Mouse (Mus musculus): ENCODE data around the gene Rita1.

The Rita1 gene

DNA sequence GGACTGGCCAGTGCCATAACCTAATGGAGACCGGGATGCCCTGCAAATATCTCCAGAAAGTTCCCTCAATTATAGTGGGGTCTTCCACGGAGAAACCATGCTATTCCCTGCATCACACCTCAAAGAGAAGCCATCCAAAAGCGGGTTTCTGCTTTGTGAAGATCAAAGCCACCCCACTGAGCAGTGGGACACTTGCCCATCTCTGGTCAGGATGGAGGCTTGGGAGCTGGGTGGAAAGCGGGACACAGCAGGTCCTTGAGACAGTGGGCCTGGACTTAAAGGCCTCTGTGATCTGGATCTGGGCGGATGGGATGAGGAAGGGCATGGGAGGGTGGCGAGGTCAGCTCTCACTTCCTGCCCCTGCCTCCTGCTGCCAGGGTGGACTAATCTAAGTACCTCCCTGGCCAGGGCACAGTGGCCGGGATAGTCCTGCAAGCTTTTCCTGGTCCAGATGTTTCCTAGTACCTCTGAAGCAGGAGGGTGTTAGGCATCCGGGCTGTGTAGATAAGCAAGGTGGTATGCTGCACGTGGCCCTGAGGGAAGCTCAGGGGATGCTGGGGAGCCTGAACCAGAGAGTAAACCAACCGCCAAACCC, 37.8 kb downstream of the Rita1 start:
- in situ Hi-C loops (cut with MboI, MseI): no loop called here

DNA sequence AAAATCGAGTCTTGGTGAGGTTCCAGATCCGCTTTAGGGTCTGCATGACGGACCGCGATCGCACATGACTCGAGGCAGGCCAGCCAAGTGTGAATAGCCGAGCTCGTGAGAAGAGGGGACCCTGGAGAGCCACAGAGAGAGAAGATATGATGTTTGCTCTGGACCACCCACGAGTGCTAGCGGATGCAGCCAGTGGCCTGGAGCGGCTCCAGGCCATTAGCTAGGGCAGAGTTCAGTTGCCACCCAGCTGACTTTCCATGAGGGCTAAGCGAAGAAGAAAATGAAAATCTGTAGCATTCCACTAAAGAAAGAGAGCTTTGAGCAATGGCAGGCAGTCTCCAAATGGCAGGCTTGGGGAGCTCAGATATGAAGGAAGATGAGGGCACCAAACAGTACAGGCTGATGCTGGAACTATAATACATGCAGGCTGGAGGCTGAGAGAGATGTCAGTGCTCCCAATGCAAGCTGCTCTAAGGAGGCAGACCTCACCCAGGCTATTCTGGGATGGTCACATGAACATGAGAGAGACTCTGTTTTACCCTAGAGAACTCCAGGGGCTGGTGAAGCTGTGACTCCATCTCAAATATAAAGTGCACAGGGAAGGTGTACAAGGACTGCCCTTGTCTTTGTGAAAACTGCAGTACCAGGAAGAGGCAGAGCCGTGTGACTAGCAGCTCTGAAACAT, 41.2 kb downstream of the Rita1 start:
- in situ Hi-C loops (cut with MboI, MseI): no loop called here

DNA sequence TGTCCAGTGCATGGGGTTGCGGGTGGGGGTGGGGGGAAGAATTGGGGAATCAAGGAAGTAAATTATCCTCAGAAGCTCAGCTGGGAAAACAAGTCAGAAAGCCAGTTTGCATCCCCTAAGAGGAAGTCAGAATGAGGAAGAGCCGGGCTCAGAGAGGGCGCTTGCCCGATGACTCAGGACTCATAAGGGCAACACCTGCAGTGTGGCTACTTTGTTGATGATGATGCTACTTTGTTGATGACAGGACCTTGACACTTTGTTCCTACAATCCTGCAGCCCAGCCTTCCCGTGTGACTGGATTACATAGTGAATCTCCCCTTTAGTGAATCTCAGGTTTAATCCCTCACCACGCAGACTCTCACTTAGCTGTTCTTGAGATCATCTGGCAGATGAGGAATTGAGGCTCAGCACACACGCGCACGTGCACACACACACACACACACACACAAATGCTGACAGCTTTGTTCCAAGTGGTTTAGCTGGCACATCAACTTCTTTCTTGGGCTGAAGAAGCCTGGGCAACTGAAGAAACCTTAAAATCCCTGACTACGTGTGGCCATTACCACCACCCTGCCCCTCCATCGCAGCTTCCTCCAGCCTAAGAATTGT, 42.0 kb downstream of the Rita1 start:
- in situ Hi-C loops (cut with MboI, MseI): no loop called here

DNA sequence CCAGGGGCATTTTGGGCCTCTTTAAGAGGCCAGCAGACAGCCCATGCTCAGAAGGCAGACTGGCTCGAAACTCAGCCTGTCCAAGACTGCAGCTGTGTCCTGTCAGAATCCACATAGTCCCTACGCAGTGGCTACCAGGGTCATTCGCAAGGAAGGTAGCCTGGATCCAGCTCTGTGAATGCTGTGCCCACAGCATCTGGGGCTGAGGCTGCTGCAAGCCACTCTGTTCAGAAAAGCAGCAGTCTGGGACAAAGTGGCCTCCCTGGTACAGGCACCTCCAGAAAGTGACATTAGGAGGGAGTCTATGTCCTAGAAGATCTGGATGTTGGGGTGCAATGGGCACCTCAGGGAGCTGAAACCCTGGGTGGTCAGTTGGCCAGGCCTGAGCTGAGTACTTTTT, 42.6 kb downstream of the Rita1 start:
- in situ Hi-C loops (cut with MboI, MseI): no loop called here

DNA sequence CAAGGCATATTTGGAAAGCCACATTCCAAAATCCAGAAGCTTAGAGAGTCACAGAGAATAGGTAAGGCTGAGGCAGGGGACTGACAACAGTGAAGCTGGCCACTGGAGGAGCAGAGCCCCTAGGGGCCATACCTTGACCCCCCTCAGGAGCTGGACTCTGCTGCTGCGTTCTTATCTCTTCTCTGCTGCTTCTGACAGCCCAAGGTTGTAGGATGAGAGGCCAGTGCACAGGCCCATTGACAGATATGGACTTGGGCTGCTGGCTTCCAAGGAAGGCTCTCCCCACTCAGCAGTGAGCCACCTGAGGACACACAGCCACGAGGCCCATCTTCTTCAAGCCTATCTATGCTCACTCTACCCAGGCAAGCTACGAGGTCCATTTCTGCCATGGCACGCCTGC, 43.4 kb downstream of the Rita1 start:
- in situ Hi-C loops (cut with MboI, MseI): no loop called here

DNA sequence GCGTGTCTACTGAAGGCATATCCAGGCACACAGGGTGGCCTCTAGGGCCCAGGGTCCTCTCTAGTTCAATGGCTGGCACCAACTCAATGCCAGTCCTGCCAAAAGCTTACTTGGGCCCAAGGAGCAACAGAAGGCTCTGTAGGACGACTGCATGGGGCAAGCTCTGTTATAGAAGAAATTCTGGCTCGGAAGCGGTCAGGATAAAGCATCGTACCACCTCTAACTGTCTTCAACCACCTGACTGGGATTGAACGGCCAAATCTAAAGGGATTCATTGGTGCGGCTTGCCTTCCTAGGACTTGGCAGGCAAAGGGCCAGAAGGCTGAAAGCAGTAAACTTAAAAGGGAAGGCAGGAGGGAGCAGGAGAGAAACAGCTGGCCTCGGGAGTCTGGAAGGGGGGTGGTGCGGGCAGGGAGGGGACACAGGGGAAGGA, 44.0 kb downstream of the Rita1 start:
- in situ Hi-C loops (cut with MboI, MseI): no loop called here

DNA sequence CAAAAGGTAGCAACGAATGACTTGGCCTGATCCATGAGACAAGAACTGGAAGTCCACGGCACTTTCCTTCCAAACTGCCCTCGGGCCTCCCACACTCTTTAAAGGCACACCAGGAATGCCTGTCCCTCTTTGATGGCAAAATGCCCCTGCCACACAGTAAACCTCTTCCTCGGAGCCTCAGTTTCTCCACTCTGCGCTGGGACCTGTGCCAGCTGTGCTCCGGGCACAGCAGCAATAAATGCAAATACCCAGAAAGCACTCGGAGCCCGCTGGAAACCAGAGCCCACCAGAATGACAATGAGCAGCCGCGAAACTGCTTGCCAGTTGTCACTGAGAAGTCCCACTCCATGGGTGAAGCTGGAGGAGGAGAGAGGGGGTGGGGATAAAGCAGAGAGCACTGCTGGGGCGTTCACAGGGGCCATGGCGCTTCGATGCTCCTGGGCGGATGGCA, 44.6 kb downstream of the Rita1 start:
- in situ Hi-C loops (cut with MboI, MseI): no loop called here

DNA sequence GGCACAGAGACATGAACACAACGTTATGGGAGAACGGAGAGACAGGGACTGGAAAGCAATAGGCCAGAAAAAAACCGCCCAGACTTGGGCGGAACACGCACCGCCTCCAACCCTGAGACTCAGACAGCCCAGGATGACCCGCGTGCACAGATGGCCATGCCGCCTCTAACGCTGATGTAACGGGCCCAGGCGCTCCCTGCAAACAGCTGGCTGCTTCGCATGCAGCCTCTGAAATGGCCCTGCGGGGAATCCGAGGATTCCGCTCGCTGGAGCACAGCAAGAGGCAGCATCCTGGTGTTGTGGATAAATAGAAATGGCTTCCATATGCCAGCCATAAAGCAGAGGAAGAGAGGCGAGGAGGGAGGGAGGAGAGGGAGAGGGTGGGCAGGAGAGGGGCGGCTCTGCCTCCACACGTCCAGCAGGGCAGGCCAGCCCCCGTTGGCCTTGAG, 45.1 kb downstream of the Rita1 start:
- in situ Hi-C loops (cut with MboI, MseI): no loop called here

DNA sequence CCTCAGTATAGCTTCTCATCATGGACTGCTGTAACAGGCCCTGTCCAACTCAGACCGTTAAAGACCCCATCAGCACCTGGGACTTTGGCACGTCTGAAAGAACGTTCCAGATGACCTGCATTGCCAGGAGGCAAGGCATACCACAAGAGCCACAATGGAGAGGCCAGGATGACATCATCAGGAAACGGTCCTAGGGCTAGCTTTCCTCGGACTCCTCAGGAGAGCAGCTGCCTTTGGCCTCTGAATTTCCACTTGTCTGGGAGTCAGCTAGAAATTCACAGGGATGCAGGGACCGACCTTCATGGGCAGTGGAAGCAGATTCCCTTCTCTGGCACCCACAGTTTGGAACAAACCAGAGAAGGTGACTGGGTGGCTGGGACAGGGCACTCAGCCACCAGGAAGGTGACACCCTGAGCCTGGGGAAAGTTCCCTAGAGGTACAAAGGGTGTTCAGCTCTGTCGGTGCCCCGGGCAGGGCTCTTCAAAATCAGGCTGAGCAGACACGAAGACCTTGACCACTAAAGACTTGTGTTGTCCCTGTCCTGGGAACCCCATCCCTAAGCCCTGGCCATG, 45.6 kb downstream of the Rita1 start:
- in situ Hi-C loops (cut with MboI, MseI): no loop called here

DNA sequence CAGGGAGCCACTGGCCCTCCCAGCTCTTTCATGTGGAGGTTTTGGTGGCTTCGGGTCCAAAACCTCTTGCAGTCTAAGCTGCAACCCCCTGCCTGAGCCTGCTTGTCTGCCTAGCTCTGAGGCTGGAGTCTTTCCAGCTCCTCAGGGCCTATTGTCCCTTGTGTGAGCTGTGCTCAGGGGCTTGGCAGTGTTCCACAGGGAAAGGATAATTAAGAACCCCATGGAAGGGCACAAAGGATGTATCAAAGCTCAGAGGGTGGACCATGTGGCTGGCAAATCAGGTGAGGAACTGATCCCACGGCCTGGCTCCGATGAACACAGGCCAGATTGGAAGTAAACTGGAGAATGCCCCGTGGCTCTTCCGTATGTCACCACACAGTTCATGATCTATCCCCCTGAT, 46.3 kb downstream of the Rita1 start:
- in situ Hi-C loops (cut with MboI, MseI): no loop called here

DNA sequence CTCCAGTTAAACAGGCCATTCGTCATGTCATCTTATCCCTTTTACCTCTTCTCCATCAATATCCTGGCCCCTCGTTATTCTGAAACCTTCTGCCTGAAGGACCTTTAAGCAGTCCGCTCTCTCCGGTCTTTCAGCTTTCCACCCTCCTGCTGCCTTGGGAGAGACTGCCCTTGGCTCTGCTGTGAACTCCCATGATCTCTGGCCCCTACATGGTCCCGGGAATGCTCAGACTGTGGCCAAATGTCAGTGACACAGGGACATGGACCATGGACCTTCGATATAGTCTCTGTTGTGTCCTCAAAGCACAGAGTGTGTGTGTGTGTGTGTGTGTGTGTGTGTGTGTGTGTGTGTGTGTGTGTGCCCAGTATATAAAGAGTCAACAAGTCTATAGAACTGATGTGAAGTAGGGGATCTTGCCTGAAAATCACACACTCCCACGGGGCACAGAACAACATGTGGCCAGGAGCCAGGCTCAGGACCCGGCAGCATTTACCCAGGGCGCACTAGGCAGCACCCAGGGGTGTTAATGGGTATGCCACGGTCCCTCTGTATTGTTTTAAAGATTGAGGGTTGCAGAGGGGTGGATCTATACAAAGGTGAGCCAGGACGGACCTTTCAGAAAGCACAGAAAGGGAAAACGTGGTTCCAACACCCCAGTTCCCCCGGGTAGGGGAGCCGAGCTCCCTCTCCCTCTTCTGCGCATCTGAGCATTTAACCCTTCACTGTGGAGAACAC, 47.1 kb downstream of the Rita1 start:
- in situ Hi-C loops (cut with MboI, MseI): no loop called here

DNA sequence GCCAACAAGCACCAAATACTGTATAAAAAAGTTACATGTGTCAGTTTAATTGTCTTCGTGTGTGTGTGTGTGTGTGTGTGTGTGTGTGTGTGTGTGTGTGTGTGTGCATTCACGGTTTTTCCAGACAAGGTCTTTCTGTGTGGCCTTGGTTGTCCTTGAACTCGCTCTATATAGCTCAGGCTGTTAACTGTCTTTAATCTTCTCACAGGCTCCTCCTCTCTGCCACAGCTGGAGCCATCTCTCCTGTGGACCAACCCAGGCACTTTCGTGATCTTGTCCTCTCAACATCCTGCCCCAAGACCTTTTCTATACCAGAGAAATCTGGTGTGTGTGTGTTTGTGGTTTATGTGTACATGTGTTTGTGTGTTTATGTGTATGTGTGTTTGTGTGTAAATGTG, 48.5 kb downstream of the Rita1 start:
- in situ Hi-C loops (cut with MboI, MseI): no loop called here

DNA sequence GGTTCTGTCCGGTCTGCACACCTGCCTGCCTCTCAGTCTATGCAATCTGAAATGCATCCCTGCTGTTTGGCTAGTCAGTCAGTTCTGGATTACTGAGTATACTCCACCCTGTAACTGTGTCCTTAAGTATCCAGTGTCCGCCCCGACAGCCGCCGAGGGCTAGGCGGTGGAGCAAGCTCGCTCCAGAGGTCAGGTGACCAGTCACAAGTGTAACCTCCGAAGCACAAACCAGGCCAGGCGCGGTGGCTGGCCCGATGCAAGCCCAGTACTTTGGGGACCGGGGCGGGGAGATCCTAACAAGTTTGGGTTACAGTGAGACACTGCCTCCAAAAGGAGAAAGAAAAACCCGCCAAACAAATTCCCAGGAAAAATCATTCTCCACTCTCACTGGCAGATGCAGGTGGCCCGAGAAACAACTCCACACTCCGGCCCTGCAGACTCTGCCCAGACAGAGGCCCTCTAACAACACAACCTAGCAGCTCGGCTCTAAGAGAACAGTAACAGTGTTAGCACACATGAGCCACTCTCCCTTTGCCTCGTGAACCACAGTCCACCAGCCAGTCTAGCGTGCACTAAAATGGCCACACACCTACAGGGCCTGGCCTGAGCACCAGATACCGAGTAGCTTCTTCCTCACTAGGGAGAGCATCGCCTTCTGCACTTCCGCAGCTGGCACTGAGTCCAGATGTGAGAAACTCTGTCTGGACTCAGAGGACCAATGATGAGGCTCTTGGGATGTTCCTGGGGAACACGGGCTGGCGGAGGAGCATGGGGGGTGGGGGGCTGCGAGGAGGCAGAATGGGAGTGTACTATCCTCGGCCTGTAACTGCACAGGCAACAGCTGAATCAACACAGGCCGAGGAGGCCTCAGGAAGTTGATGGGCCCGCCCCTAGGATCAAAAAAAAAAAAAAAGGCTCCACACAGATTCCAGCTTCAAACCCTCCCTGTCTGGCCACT, 49.2 kb downstream of the Rita1 start:
- in situ Hi-C loops (cut with MboI, MseI): no loop called here

DNA sequence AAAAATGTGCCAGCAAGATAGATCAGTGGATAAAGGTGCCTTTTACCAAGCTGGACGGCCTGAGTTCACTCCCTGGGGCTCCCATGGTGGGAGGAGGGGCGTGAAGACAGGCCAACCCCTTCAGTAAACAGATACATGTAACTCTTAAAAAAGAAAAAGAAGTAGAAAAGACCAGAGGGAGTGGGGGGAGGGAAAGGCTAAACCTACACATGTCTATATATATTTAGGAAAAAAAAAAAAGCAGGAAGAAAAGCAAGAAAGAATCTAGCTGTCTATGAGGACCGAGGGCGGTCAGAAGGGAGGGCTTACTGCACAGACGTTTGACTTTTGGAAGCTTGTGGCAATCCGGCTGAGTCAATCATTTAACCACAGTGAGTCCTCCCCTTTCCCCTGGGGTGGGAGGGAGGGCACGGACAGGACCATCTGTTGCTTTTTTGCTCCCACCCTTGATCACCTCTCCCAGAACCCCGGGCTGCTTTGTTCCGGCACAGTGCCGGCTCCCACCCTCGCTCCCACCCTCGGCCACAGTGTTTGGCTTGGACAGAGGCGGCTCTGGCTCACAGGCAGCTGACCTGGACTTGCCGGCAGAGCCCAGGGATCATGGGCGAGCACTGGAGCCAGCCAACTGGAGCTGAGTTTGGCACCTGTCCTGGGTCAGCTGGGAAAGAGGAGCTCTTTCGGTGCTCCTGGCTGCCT, 51.6 kb downstream of the Rita1 start:
- in situ Hi-C loops (cut with MboI, MseI): no loop called here

DNA sequence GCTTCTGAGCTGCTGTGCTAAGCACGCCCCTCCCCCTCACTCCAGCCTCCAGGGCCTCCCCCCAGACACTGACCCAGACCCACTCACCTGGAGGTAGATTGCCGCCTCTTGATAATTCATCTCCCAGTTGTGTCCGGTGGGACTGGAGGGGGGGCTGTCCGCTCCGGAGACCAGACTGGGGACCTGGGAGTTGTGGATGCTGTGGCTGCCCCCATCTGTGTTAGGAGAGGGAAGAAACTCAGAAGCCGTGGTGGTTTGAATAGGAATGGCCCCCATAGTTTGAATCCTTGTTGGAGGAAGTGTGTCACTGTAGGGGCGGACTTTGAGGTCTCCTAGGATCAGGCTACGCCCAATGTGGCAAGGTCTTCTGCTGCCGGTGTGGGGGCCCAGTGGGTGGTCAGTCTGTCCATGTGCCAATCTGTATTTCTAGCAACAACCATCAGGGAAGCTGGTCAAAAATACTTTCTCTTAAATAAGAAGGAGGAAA, 52.2 kb downstream of the Rita1 start:
- in situ Hi-C loops (cut with MboI, MseI): no loop called here

DNA sequence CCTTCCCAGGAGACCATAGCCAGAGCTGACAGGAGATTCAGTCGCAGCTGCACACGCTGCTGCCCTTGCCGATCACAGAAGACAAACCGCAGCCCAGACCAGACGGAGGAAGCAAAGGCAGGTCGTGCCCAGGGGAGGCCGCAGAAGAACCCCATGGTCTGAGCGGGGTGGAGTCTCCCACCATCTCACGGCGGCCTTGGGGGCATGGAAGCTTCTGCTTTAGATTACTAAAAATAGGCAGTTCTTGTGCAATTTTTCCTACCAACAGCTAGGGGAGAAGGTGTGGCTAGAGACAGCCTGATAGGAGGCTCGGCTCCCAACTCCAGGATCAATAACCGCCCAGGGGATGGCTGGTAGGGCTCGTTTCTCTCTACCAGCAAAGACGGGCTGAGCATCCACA, 53.6 kb downstream of the Rita1 start:
- in situ Hi-C loops (cut with MboI, MseI): no loop called here

DNA sequence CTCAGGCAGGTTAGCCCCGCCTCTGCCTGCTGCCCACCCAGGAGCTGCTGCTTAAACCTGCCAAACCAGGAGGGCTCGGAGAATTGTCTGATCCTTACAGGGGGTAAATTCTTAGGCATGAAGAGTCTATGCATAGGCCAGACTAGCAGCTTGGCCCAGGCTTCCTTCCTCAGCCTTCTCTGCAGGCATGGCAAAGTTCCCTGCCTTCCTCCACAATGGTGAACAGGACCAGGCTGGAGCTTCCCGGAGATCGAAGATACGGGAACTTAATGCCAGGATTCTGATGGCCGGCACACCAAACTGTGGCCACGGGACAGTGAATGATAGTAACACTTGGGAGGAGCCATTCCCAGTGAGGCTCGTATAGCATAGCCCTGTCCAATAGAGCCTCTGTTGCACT, 54.3 kb downstream of the Rita1 start:
- in situ Hi-C loops (cut with MboI, MseI): no loop called here

DNA sequence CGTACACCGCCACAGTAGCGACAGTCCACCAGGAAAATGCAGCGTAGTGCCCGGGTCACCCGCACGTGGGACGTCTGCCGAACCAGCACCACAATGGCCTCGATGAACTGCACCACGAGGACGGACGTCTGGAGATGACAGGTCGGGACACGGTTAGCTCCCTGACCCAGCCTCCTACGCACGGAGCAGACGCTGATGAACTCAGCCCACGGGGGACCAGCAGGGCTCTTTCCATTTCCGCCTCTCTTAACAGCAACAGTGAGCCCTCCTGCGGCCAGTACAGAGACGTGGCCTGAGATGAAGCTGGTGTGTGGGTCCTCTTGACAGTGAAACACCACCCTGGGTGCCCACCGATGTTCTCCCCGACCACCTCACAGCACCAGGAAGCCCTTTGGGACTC, 56.5 kb downstream of the Rita1 start:
- in situ Hi-C loops (cut with MboI, MseI): no loop called here

DNA sequence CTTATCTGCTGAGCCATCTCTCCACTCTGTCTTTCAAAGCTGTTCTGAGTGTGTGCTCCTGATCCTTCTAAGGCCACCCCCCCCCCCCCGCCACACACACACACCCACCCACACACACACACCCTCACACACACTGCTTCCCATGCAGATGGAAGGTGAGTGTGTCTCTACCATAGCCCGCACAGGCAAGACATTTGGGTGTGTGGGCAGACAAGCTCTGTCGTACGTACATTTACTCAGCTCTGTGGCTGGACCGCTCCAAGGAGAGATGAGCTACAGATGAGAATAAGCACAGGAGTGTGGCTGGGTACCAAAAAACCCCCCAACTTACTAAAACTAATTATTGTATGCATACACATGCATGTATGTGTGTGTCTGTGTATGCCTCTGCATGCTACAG, 61.7 kb downstream of the Rita1 start:
- in situ Hi-C loops (cut with MboI, MseI): no loop called here

DNA sequence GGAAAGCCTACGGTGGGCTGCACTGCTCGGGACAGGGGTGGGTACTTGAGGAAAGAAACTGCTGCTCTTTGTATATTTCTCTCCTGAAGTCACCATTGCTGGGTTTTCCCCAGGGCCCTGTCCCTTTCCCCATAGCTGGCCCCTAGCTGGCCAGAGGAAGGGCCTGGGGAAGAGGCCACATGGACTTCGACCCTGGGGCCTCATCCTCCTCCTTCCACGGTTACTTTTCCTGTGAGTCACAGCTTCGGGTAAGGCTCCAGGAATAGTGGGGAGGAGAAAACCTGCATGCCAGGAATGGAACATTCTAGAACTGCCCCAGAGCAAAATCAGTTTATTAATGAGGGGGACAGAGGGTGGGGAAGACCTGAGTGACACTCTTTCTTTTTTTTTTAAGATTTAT, 62.3 kb downstream of the Rita1 start:
- in situ Hi-C loops (cut with MboI, MseI): no loop called here

Data from regulatory T cell (primary cell).